Mouse (Mus musculus) gastrocnemius, postnatal 36 days (tissue): Measurements from ENCODE around the gene Pcmt1. TPM values are rescaled to one million over a fixed set of nuclear protein-coding genes. Genes with fewer than 3 reads are reported as not detected.
"Not testable (repeated sequence)": the region's sequence is repeated elsewhere in the genome, so short reads cannot be mapped to it uniquely, and the experiment has no call there.

Experiments used
- DNase-seq, 2 experiments: peaks; one replicate each; pipeline ENCODE4 v3.0.0; 2022
- intact Hi-C: fragments of 180-260 bp; cut with DNase I; formaldehyde crosslinking; loops from one replicate; pipeline ENCODE4 v1.15.1; 2025
- total RNA-seq, 2 experiments: library from RNA; stranded (reverse); gene quantifications; 2 replicates each; pipeline ENCODE4 v1.2.3; 2021

The Pcmt1 gene
- total RNA-seq, 2 experiments from 2014 or later = 102 to 104 TPM

DNA sequence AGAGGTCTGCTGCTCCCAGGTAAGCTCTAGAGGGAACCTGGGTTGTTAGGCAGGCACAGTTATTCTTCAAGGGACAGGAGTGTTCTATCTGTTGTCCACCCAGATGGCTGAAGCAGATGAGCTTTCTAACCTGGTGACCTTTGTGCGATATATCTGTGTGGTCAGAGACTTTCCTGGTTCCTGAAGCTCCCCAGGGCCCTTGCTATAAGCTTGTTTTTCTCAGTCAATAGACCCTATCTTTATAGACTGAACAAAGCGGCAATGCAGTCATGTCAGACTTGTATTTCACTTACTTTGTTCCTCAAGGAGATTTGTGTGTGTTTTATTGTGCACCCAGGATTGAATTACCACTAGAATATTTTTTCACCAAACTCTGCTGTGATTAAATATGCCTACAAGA, 29.9 kb downstream of the Pcmt1 start:
- DNase-seq = no peak
- intact Hi-C loops = no loop called here

DNA sequence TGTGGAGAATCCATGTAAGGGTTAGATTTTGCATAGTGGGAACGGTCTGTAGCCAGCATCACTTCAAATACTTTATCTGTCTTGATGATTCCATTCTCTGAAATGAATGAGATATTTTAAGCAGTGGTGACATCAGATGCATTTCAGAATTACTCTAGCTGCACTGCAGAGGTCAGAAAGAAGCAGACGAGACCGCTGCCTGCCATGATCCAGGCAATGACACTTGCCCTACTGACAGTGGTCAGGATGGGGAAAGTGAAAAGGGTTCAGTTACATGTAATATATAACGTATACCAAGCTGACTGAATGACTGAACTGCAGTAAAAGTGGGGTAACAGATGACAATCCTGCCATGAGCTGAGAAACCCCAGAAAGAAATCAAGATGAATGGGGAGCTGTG, 31.9 kb downstream of the Pcmt1 start:
- no peak for DNase-seq
- intact Hi-C loops = no loop called here

DNA sequence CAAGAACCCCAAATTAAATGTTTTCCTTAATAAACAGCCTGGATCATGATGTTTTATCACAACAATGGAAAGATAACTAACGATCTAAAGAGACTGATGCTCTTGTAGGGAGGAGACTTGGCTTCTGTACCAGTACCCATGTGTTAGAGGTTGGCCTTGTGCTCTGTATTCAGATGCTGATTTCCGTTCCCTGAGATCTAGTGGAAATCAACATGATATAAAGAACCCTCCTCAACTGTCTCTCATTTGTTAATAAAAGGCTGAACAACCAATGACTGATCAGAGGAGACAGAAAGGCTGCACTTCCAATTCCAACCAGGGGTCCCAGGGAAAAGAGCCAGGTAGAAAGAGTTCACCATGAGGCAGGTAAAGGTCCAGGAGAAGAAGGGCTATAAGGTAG, 35.0 kb downstream of the Pcmt1 start:
- DNase-seq = no peak
- intact Hi-C loops = no loop called here

DNA sequence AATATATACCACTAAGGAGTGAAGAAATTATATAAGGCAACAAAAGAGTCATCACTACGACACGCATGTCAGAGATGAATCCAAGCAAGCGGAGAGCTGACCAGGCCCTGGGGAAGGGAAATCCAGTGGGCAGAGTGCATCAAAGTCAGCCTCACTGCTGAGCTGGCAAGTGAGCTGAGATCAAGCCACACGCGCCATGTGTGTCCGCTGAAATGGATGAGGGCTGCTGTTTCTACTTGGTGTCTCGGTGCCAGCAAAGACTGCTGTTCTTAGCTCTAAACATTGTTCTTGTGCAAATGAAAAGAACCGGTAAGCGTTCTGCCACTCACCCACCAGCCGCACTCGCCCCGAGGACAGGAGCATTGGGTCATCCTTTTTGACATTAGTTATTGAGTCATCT, 40.6 kb downstream of the Pcmt1 start:
- intact Hi-C loops = no loop called here
- DNase-seq = no peak

DNA sequence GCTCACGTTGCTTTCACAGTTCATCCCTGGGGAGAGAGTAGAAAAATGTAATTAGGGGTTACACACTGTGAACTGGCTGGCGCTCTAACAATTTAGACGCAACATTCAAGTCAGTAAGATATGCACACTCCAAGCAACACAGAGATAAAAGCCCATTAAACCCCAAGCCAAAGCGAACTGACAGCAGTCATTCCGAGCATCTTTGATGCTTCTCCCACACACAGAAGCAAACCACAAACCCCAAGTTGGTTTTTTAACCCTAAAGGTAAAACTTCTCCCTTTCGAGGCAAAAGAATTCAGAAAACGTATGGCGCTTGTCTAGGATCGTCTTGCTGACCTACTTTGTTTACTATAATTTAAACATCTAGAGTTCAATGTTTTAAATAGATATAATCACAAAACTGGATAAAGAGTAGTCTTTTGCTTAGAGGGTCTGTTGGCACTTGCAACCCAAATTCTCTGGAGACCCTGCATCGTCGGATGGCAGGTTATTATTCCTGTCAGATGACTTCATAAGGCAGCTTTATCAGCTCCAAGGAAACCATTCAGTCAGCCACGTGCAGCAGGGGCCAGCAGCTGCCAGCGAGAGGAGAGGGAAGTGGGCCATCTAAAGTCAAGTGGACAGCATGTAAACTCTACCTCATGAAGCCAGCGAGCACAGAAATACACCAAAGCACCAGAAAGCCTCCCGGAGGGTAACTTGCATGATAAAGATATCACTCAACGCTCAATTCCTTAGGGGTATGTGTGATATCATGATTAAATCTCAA, 49.8 kb downstream of the Pcmt1 start:
- no peak for DNase-seq
- intact Hi-C loops = no loop called here

DNA sequence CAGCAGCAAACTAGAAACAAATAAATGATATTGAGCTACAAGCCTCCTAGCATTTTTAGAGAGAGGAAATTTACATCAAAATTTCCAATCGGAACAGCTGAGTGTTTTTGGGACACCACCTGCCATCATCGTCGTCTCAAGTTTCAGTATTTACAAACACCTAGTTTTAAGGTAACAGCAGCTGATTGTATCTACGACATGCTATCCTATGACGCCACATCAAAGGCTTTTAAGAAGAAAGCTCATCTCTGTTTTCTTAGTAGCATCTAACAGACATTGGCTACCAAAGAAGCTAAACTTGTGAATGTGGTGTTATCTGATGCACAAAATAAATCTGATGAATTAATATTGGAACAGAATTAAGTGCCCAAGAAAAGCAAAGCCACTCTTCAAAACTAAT, 50.6 kb downstream of the Pcmt1 start:
- intact Hi-C loops = no loop called here
- no peak for DNase-seq

DNA sequence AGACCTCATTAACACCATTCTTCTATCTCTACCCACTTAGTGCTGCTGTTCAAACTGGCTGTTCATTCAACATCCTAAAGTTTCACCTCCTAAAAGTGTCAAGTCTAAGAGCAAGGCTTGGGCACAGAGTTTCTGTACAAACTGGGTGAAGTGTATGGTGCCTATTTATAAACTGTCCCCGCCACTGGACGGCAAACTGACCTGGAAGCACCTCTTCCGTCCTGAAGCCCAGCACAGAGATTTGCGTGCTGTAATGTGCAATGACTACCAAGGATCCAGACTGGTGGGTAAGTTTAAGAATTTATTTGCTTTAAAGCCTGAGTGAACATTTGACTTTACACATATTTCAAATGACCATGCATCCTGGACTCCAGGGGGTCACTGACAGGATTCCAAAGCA, 51.8 kb downstream of the Pcmt1 start:
- no peak for DNase-seq
- intact Hi-C loops = loop anchor here (5.0 kb wide), 1 partner anchor 33 kb away; no protein-coding TSS in a partner anchor

DNA sequence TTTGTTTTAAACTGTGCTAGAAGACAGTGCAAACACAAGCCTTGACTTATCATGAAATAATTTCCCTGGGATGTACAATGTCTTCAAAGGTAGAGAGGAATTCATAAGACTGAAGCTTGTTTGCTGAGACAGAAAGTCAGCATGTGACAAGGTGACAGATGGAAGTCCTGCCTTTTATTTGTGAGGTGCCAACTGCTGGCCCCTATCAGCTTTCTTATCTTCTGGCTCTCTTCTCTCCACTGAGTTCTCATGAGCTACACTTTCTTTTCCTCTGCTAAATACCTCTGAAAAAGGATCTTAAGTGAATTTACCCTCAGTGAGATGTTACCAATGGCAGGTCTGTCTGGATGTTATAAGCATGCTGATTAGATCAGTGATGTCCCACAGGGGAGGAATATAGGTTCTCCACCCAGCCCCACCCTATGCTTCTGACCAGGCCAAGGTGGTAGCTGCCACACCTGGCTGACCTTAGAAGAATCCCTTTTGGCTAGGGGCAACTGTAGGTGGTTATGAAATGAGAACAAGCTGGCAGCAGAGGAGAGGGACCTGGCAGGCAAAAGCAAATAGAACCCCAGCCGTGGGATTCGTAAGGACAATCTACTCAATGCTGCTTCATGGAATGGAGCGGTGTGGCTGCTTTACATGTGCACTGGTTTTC, 56.9 kb downstream of the Pcmt1 start:
- intact Hi-C loops = no loop called here
- no peak for DNase-seq

DNA sequence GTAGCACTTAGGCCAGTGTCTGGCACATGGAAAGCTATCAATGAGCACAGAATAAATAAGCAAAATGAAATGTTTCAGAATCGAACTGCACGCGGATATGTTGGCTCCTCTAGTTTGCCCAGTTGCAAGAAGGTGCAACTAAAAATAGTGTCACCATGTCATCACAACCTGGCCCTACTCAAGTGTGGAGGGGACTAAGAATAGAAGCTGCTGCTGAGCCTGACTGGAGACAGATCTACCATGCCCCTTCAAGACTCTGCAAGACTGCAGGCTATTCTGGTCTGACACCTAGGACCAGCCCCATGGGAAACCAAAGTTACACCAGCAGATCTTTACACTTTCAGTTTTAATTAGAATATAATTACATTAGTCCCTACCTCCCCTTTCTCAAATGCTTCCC, 58.6 kb downstream of the Pcmt1 start:
- DNase-seq = no peak
- intact Hi-C loops = no loop called here

DNA sequence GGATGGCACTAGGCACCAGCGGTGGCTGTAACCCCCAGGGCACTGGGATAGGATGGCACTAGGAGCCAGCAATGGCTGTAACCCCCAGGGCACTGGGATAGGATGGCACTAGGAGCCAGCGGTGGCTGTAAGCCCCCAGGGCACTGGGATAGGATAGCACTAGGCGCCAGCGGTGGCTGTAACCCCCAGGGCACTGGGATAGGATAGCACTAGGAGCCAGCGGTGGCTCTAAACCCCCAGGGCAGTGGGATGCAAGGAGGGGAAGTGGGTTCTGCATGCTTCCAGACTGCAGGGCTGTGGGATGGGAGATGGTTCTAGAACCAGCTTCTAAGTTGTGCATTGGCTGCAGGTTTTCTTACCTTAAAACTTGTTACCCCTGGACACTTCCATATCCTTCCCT, 60.2 kb downstream of the Pcmt1 start:
- DNase-seq = no peak

DNA sequence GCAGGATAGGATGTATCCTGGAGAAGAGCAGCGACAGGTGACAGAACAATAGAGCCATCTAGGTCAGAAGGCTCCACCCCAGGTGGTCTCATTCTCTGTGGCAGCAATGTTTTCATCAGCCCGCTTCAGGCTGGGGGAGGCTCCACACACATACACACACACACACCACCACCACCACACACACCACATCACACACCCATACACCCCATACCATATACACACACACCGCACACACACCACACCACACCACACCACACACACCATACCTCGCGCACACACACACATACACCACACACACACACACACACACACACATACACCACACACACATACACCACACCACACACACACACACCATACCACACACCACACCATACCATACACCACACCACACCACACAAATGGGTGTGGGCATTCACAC, 61.1 kb downstream of the Pcmt1 start:
- no peak for DNase-seq
- intact Hi-C loops = no loop called here

More for the DNA sequence above, 60.2 kb downstream of the Pcmt1 start:
- intact Hi-C loops = no loop called here

DNA sequence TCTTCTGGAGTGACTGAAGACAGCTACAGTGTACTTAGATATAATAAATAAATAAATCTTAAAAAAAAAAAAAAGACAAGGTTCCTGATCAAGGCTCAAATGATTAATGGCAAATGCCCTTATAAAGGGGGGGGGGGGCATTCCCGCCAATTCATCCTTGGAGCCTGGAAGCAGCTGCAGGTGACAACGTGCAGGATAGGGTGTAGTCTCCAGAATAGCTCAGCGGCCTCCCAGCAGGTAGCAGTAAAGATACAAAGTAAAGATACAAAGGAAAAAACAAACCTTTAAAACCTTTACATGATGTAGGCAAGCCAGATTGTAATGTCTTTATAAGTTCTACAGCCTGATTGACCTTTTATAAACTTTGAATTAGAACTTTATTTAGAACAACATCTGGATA, 63.4 kb downstream of the Pcmt1 start:
- DNase-seq, intact Hi-C loops: not testable (repeated sequence)

DNA sequence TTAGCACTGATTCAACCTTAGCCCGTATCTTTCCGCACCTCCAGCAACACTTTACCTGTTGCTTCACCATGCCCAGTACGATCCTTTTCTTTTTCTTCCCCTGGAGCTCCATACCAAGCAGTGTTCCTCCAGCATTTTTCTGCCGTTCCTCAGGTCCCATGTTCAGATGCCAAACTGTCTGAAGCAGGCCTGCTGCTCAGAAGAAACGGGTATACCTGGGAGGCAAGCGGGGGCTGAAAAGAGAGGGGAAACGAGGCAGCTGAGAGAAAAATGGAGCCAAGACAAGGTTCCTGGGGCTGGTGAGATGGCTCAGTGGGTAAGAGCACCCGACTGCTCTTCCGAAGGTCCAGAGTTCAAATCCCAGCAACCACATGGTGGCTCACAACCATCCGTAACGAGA, 63.8 kb downstream of the Pcmt1 start:
- intact Hi-C loops, DNase-seq: not testable (repeated sequence)

DNA sequence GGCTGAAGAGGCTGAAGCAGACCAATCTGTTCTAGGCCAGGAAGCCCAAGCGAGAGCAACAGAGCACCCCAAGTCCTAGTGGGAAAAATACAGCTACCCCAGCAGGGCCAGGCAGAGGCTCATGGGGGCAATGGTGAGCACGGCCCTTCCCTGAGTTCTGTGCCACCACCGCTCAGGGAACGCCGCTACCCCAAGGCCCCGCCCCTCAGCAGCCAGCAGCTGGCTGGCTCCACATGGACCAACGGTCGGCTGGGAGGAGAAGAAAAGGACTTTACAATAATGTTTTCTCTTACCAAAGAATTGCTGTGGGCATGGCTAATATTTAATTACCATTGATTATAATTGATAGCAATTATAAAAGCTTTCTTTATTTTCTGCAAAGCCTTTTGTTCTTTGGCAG, 66.1 kb downstream of the Pcmt1 start:
- no peak for DNase-seq
- intact Hi-C loops = no loop called here

DNA sequence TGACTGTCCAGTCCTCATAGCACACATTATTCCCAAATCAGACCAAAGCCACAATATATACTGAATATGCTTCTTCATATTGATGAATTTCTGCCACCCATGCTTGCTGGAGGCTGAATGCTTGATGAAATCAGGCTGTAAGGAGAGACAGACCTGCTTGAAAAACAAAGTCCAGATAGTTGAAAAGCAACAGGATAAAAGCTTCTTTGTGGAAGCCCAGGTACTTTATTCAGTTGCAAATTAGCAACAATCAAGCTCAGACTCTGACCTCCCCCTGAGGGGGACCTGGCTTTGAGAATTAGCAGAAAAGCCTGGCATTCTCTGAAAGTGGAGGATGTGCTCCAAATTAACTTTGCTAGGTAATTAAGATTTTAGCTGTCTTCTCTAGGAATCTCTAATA, 68.7 kb downstream of the Pcmt1 start:
- intact Hi-C loops, DNase-seq: not testable (repeated sequence)

DNA sequence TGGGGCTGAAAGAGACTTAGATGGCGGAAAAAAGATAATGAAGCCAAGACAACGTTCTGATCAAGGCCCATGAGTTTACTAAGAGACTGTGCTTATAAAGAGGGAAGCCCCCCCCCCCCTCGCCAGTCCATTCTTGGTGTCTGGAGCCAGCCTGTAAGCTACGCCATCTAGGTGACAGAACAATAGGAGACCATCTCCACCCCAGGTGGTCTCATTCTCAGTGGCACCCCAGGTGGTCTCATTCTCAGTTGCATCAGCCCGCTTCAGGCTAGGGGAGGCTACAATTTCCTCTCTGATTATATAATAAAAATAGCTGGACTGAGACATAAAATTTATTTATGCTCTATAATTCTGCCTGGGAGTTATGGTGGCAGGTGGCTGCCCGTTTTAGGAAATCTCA, 69.3 kb downstream of the Pcmt1 start:
- DNase-seq = no peak
- intact Hi-C loops = no loop called here

DNA sequence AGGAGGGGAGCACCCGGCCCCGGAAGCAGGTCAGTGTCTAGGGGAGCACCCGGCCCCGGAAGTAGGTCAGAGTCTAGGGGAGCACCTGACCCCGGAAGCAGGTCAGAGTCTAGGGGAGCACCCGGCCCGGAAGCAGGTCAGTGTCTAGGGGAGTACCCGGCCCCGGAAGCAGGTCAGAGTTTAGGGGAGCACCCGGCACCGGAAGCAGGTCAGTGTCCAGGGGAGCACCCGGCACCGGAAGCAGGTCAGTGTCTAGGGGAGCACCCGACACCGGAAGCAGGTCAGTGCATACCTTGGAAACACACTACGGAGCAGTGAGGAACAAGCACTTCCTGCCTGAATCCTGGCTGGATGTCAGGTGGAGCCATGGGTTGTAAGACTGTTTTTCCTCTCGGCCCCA, 72.3 kb downstream of the Pcmt1 start:
- intact Hi-C loops = no loop called here
- no peak for DNase-seq

DNA sequence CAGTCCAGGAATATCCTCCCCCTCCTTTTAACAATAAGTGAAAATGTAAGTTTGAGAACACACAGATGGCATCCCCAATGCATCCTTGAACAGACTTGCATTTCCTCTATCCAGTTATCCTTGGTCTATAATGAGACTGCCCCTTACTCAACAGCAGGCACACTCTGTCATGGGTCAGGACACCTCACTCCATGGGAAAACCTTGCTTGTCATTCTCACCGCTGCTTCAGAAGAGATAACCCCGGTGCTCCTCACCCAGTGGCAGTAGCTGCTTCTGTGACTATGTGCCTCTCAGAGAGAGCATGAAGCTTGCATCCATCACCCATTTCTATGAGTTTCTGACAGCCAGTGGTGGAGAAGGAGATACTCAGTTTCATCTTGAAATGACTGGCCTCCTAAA, 74.5 kb downstream of the Pcmt1 start:
- intact Hi-C loops = no loop called here

DNA sequence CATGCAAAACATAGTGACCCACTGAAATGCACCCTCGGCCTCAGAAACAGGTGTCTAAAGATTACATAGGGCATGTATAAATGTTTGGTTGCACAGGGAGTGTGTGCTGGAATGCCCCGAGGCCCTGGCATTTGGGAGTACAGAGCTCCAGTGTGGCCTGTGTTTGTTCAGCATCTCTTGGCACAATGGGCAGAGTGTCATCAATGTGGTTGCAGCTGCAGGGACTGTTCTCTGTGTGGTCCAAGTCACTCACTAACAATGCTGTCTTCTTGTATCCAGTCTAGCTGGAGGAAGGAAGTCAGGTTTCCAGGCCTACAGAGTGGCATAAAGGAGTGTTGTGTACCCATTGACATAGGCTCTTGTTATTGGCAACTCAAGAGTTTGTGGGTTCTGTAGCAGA, 75.8 kb downstream of the Pcmt1 start:
- DNase-seq = no peak
- intact Hi-C loops = no loop called here

More for the DNA sequence above, 74.5 kb downstream of the Pcmt1 start:
- no peak for DNase-seq

DNA sequence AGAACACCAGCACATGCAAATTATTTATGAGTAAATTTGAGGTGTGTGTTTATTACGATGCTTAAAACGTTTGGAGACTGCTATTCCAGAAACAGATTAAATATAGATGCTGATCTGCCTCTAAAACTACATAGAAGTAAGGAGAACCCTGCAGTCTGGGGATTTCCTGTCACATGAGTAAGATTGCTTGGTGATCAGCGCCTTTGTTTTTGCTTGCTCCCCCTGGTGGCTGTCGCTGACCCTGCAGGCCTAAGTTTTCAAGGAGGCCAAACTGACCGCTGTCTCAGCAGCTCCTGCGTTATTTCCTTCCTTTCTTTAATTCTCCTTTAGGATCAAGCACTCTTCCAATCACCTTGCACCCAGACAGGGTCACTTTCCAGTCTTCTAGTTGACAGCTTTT, 80.3 kb downstream of the Pcmt1 start:
- DNase-seq = peak; percentile 59 to 72
- intact Hi-C loops = loop anchor here (5.0 kb wide), 1 partner anchor 133 kb away; no protein-coding TSS in a partner anchor

DNA sequence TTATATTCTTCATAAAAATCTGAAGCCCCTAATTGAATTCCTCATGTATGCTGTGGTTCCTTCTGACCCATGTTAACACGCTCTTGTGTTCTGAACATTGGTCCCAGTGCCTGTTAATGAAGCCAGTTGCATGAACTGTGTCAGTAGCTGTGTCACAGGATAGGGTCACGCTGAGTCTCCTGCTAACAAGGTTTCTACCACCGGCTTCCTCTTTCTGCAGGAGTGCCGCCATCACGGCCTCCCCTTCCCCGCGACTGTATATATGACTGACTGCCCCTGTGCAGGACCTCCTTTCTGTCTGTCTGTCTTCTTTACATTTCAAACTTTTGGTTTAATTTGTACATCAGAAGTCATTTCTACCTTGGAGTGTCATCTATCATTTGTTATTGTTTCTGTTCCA, 82.8 kb downstream of the Pcmt1 start:
- DNase-seq = no peak
- intact Hi-C loops = no loop called here

DNA sequence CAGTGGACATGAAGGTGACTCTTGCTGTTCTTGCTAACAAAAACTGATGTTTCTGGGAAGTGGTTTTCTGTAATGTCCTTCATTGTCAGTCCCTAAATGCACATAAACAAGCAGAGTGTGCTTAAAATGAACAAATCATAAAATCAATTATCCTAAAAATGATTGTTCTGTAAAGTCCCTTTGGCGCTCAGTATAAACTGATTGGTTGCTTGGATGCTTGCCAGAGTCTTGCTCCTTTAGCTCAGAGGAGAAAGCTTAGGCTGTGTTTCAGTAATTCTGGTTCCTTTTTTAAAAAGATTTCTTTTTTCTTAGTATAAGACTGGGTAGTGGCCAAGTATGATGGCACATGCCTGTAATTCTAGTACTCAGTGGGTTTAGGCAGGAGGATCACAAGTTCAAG, 84.7 kb downstream of the Pcmt1 start:
- no peak for DNase-seq
- intact Hi-C loops = no loop called here
